Mouse (Mus musculus) adipose tissue, adult 10 weeks (tissue): Measurements from ENCODE around the gene Vash1. TPM values are rescaled to one million over a fixed set of nuclear protein-coding genes. Genes with fewer than 3 reads are reported as not detected.

Experiments
- polyA plus RNA-seq: library from polyadenylated mRNA; stranded (reverse); fragments of 350-450 nt; fragmentation: Illumina TruSeq; extraction: RNeasy Lipid Tissue Mini Kit (QIAGEN cat#74804); gene quantifications from one replicate; pipeline ENCODE4 v1.2.3, GENCODE M21; 2014; ENCODE audit warnings: low read depth, low replicate concordance

Vash1 gene
- polyA plus RNA-seq: 2.6 TPM

DNA sequence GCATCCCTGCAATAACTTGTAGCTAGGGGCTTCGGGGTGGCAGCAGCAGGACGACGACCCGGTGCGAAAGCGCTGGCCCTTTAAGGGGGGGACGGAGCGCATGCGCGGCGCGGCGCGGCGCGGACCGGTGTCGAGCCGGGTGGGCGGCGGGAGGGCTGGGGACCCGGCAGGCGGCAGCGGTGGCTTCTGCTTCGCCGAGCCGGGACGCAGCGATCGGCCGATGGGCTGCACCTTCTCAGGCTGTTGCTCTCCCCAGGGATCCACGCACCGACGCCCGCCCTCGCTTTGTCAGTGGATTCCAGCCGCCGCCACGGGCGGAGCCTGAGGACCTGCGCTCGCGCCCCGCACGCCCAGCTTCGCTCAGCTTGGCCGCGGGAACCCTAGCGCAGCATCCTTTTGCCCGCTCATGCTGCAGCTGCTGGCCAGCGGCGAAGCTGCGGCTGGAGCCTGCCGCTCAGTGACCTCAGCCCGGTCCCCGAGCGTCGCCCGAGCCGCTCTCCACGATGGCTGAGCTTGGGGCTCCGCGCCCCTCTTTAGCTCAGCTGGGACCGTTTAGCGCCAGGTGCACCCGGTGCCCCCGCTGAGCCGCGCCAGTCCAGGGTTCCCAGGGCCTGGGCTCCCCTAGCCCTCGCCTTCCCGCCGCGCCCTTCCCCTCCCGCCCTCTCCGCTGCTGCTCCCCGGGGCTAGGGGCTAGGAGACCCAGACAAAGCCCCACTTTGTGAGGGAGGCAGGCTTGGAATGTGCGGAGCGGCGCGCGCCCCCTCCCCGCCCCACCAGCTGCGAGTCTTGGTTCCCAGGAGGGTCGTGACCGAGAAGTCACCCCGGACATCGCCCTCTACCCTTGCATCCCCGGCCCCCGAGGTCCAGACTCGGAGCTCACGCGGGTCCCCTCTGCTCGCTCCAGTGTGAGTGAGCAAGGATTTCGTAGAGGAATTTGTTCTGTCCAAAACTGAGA, at the start of gene Vash1:
Gene Vash1, plus strand, starts transcription at position 110 of the 955 bp plus-strand sequence.

DNA sequence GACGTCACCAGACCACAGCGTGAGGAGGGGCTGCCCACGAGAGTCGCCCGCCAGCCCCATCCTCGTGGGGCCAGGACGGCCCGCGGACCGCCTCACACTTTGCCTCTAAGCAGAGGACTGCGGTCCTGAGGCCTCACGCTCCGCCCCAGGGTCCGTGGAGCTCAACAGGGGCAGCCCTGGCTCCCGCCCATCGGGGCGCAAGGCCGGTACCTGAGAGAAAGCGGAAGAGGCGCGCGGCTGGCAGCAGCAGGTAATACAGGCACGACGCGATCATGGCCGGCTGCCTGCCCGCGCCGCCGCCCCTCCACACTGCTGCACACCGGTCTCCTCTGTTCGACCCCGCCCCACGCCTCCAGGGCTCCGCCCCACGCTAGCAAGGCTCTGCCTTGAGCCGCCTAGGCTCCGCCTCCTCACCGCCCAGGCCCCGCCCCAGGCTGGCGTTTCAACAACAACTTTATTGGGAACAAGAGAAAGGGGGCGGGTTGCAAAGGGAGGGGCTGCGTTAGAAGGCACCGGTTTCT, 47.7 kb downstream of the Vash1 start, which contains the start of gene Angel1:
Gene Angel1, minus strand, starts transcription at position 341 of the 521 bp plus-strand sequence.

DNA sequence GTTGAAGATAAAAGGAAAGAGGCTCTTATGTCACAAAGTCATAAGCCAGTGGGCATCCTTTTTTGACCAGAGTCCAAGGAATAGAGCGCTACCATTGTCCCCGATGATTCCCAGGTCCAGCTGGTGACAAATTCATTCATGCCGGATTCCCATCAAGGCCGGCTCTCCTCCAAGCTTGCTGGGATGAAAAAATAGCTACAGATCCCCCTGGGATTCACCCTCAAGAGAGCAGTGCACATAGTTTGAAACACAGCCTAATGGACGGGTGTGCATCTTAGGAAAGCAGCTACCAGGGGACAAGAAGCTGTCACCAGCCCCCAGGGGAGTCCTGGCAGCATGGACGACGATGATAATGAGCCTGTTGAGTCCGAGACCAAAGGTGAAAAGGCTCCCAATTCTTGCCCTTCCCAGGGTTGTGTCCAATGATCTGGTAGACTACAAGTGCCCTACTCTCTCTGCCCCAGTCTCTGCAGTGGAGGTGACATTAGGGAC, 55.9 kb downstream of the Vash1 start, which contains the start of gene Lrrc74a:
Gene Lrrc74a, plus strand, starts transcription at position 51 of the 492 bp plus-strand sequence.

Other genes starting within 250 kb of the Vash1 start
- gene Angel1, start 47.8 kb downstream of the Vash1 start, polyA plus RNA-seq: 7.9 TPM
- gene Lrrc74a, start 55.7 kb downstream of the Vash1 start, polyA plus RNA-seq: 4.0 TPM
- gene Irf2bpl, start 206.1 kb downstream of the Vash1 start, polyA plus RNA-seq: 29.4 TPM